16 mouse cellular contexts compared by ENCODE assay signal in the genomic region with DNA sequence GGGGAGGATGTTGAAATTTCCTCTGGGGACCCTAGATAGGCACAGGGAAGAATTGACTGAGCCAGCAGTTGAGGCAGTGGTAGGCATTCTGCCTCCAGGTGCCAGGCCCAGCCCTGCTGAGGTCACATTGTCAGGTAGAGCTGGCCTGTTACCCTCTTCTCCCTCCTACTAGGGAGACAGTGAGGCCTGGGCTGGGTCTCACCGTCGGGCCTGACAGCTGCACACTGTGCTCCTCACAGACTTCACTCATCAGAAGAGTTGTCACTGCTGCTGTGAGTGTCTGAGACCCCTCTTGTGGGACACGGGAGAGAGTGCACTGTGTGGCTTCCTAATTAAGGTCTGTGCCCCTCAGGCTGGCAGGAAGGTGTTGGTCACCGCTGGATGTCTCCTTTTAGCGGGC. TPM values are rescaled to one million over a fixed set of nuclear protein-coding genes. Genes with fewer than 3 reads are reported as not detected.
A peak's percentile ranks its signal among the peaks of the same experiment; 100 is the strongest.
DNase-seq lines count a peak whose midpoint lies in the region; ATAC-seq and TF ChIP-seq lines count a peak whose summit lies in the region.
"Had no signal": no experiment of that assay in that cellular context is flagged by ENCODE, and none has a peak within 500 bp of the region (broad histone marks: within the 10 kb centered on the region; RNA-seq: fewer than 3 reads in every experiment).

No protein-coding gene starts in this region.

- H3K4me1 ChIP-seq in cerebellum, adult 2 months (ENCODE audit: control insufficient read depth, insufficient read depth, low read length) = peaks cover 81% of the 10 kb centered on the region
- peaks cover 70% of the 10 kb centered on the region for H3K4me1 ChIP-seq in heart, embryonic 10.5 days
- peaks cover 16% of the 10 kb centered on the region for H3K4me1 ChIP-seq in intestine, embryonic 16.5 days (ENCODE audit: control insufficient read depth, insufficient read depth, low read length)
- H3K4me1 ChIP-seq in intestine, embryonic 15.5 days (replicated peaks) = peaks cover 19% of the 10 kb centered on the region
- peaks cover 6% of the 10 kb centered on the region for H3K4me1 ChIP-seq in hindbrain, postnatal 0 days (ENCODE audit: insufficient read depth, low read length)

- no peak overlapping the region for H3K4me2 ChIP-seq in intestine, embryonic 16.5 days (ENCODE audit: low read depth, low read length)
- no peak overlapping the region for H3K4me2 ChIP-seq in intestine, embryonic 15.5 days (replicated peaks)
- H3K4me2 ChIP-seq in hindbrain, postnatal 0 days (ENCODE audit: low read depth, low read length) = no peak overlapping the region
- H3K4me2 ChIP-seq: embryonic facial prominence, embryonic 12.5 days; kidney, embryonic 15.5 days had no signal

- H3K4me3 ChIP-seq in cerebellum, adult 2 months (replicated peaks; ENCODE audit: insufficient read depth, low read depth, low read length) = no peak overlapping the region
- H3K4me3 ChIP-seq in heart, embryonic 10.5 days = no peak overlapping the region
- H3K4me3 ChIP-seq in intestine, embryonic 16.5 days (ENCODE audit: low read length) = no peak overlapping the region
- no peak overlapping the region for H3K4me3 ChIP-seq in intestine, embryonic 15.5 days (replicated peaks)
- no peak overlapping the region for H3K4me3 ChIP-seq in hindbrain, postnatal 0 days (ENCODE audit: low read length)
- H3K4me3 ChIP-seq: embryonic facial prominence, embryonic 12.5 days; kidney, embryonic 15.5 days had no signal

- H3K27ac ChIP-seq in cerebellum, adult 2 months (ENCODE audit: insufficient read depth, low read length) = peak overlapping the region; percentile 37
- peak overlapping the region; percentile 48 for H3K27ac ChIP-seq in heart, embryonic 10.5 days
- H3K27ac ChIP-seq in intestine, embryonic 16.5 days (ENCODE audit: low read length) = no peak overlapping the region
- no peak overlapping the region for H3K27ac ChIP-seq in intestine, embryonic 15.5 days
- peak overlapping the region; percentile 64 for H3K27ac ChIP-seq in hindbrain, postnatal 0 days
- H3K27ac ChIP-seq: embryonic facial prominence, embryonic 12.5 days; kidney, embryonic 15.5 days; stomach, postnatal 0 days had no signal

- DNase-seq in cerebellum, adult 2 months = no peak
- DNase-seq in cerebellum, postnatal 36 days = no peak
- no peak for DNase-seq in heart, embryonic 10.5 days (ENCODE audit: low spot score)
- DNase-seq in heart, postnatal 14 days = no peak
- no peak for DNase-seq in hindbrain, postnatal 0 days (ENCODE audit: low spot score)
- no peak for DNase-seq in adrenal gland, adult (ENCODE audit: inconsistent age in 2 of 2, low spot score in 1 of 2)
- DNase-seq: liver, postnatal 0 days; thymus, postnatal 14 days had no signal

- WGBS in cerebellum, adult 2 months = 22% methylated on average over 5 of the region's 5 CpGs
- 57% methylated on average over 5 of the region's 5 CpGs for WGBS in heart, embryonic 10.5 days
- 57% methylated on average over 5 of the region's 5 CpGs for WGBS in intestine, embryonic 16.5 days
- WGBS in intestine, embryonic 15.5 days = 67% methylated on average over 5 of the region's 5 CpGs
- 36% methylated on average over 5 of the region's 5 CpGs for WGBS in hindbrain, postnatal 0 days

- intact Hi-C loops in heart, postnatal 14 days (cut with DNase I) = no loop called here

- no peaks in the 10 kb centered on the region for H3K9me3 ChIP-seq in heart, embryonic 10.5 days
- no peaks in the 10 kb centered on the region for H3K9me3 ChIP-seq in intestine, embryonic 16.5 days (ENCODE audit: control insufficient read depth, low read length)
- no peaks in the 10 kb centered on the region for H3K9me3 ChIP-seq in intestine, embryonic 15.5 days
- H3K9me3 ChIP-seq in hindbrain, postnatal 0 days (ENCODE audit: low read length) = no peaks in the 10 kb centered on the region
- H3K9me3 ChIP-seq: embryonic facial prominence, embryonic 12.5 days; kidney, embryonic 15.5 days had no signal

- H3K27me3 ChIP-seq in cerebellum, adult 2 months (ENCODE audit: control insufficient read depth, insufficient read depth, low read length) = no peaks in the 10 kb centered on the region
- H3K27me3 ChIP-seq in heart, embryonic 10.5 days (ENCODE audit: insufficient read depth, poor library complexity, severe bottlenecking) = peaks cover 13% of the 10 kb centered on the region
- H3K27me3 ChIP-seq in intestine, embryonic 16.5 days (replicated peaks; ENCODE audit: control insufficient read depth, insufficient read depth, low read length) = no peaks in the 10 kb centered on the region
- no peaks in the 10 kb centered on the region for H3K27me3 ChIP-seq in intestine, embryonic 15.5 days (replicated peaks)
- H3K27me3 ChIP-seq in hindbrain, postnatal 0 days (ENCODE audit: insufficient read depth, low read length) = no peaks in the 10 kb centered on the region
- H3K27me3 ChIP-seq: embryonic facial prominence, embryonic 12.5 days; kidney, embryonic 15.5 days had no signal

- peak overlapping the region; percentile 14; the same call in 1 of the 2 replicates for H3K9ac ChIP-seq in intestine, embryonic 16.5 days (ENCODE audit: low read depth, low read length)
- no peak overlapping the region for H3K9ac ChIP-seq in intestine, embryonic 15.5 days
- H3K9ac ChIP-seq in hindbrain, postnatal 0 days (replicated peaks; ENCODE audit: low read length) = no peak overlapping the region
- H3K9ac ChIP-seq: embryonic facial prominence, embryonic 12.5 days; kidney, embryonic 15.5 days; liver, postnatal 0 days had no signal

- TF ChIP-seq CTCF in cerebellum, adult 2 months (IDR thresholded peaks at IDR 0.05; ENCODE audit: borderline replicate concordance, insufficient read depth, low read depth, low read length) = no peak
- no peak for TF ChIP-seq CTCF in hindbrain, postnatal 0 days (IDR thresholded peaks at IDR 0.05; ENCODE audit: low read depth)

- no peak for TF ChIP-seq POLR2A in cerebellum, adult 2 months (IDR thresholded peaks at IDR 0.05; ENCODE audit: borderline replicate concordance, insufficient read depth, low read length)

- peaks cover 5% of the 10 kb centered on the region for H3K36me3 ChIP-seq in heart, embryonic 10.5 days
- H3K36me3 ChIP-seq in intestine, embryonic 16.5 days (ENCODE audit: control insufficient read depth, insufficient read depth, low read length) = no peaks in the 10 kb centered on the region; the same call in 1 of the 2 replicates
- H3K36me3 ChIP-seq in intestine, embryonic 15.5 days = 0 out of 2 replicates have a peak, but pooled peaks cover 2% of the 10 kb centered on the region
- 0 out of 2 replicates have a peak, but pooled peaks cover 6% of the 10 kb centered on the region for H3K36me3 ChIP-seq in hindbrain, postnatal 0 days (ENCODE audit: insufficient read depth, low read length)
- H3K36me3 ChIP-seq: embryonic facial prominence, embryonic 12.5 days; kidney, embryonic 15.5 days had no signal

- no peak for ATAC-seq in intestine, embryonic 16.5 days
- no peak for ATAC-seq in intestine, embryonic 15.5 days
- no peak; the same call in 1 of the 2 replicates for ATAC-seq in hindbrain, postnatal 0 days
- ATAC-seq: inflammation-experienced regulatory T-cells, adult 6 months; liver, postnatal 0 days had no signal

RNA-seq across cellular contexts. Expression of a gene that starts 8.2 kb away (rescaled TPM):
- 29.9 and 31.4 TPM in 2 replicates for polyA plus RNA-seq in cerebellum, adult 2 months (2012; rRNA removed)
- polyA plus RNA-seq in heart, embryonic 10.5 days (2016; fragmentation: Nextera tagmentation; extraction: Ambion mirVana) = 5.5 and 6.3 TPM in 2 replicates
- 10 to 100 TPM; 19.9 to 20.6 TPM for total RNA-seq in heart, postnatal 14 days (2021)
- polyA plus RNA-seq in intestine, embryonic 16.5 days (2015; fragmentation: Nextera tagmentation; extraction: Ambion mirVana) = 3.4 and 4.7 TPM in 2 replicates
- polyA plus RNA-seq in intestine, embryonic 15.5 days (2015; fragmentation: Nextera tagmentation; extraction: Ambion mirVana) = 7.3 and 8.1 TPM in 2 replicates
- total RNA-seq in hindbrain, postnatal 0 days (2014; rRNA removed) = 167 and 170 TPM in 2 replicates
- 17.1 and 19.0 TPM in 2 replicates for polyA plus RNA-seq in hindbrain, postnatal 0 days (2015; fragmentation: Nextera tagmentation; extraction: Ambion mirVana)

RNA-seq across cellular contexts. Expression of a gene that starts 25.7 kb away (rescaled TPM):
- polyA plus RNA-seq in cerebellum, adult 2 months (2012; rRNA removed) = 55.1 and 62.7 TPM in 2 replicates
- polyA plus RNA-seq in heart, embryonic 10.5 days (2016; fragmentation: Nextera tagmentation; extraction: Ambion mirVana) = not detected in 2 replicates
- not detected for total RNA-seq in heart, postnatal 14 days (2021)
- not detected in 2 replicates for polyA plus RNA-seq in intestine, embryonic 16.5 days (2015; fragmentation: Nextera tagmentation; extraction: Ambion mirVana)
- polyA plus RNA-seq in intestine, embryonic 15.5 days (2015; fragmentation: Nextera tagmentation; extraction: Ambion mirVana) = not detected in 2 replicates
- total RNA-seq in hindbrain, postnatal 0 days (2014; rRNA removed) = 0.26 and 0.40 TPM in 2 replicates
- 0.15 and 0.19 TPM in 2 replicates for polyA plus RNA-seq in hindbrain, postnatal 0 days (2015; fragmentation: Nextera tagmentation; extraction: Ambion mirVana)
- total RNA-seq: adrenal gland, postnatal 4 days; gastrocnemius, postnatal 36 days had no signal
- polyA plus RNA-seq: inflammation-experienced regulatory T-cells, adult 6 months; kidney, embryonic 15.5 days; liver, postnatal 0 days; stomach, postnatal 0 days had no signal

RNA-seq across cellular contexts. Expression of a gene that starts 31.2 kb away (rescaled TPM):
- 160 and 188 TPM in 2 replicates for polyA plus RNA-seq in cerebellum, adult 2 months (2012; rRNA removed)
- 23.1 and 27.4 TPM in 2 replicates for polyA plus RNA-seq in heart, embryonic 10.5 days (2016; fragmentation: Nextera tagmentation; extraction: Ambion mirVana)
- total RNA-seq in heart, postnatal 14 days (2021) = 10 to 100 TPM; 25.9 to 27.2 TPM
- 13.7 and 15.4 TPM in 2 replicates for polyA plus RNA-seq in intestine, embryonic 16.5 days (2015; fragmentation: Nextera tagmentation; extraction: Ambion mirVana)
- polyA plus RNA-seq in intestine, embryonic 15.5 days (2015; fragmentation: Nextera tagmentation; extraction: Ambion mirVana) = 17.3 and 17.6 TPM in 2 replicates
- 35.3 and 42.6 TPM in 2 replicates for total RNA-seq in hindbrain, postnatal 0 days (2014; rRNA removed)
- polyA plus RNA-seq in hindbrain, postnatal 0 days (2015; fragmentation: Nextera tagmentation; extraction: Ambion mirVana) = 15.9 and 16.4 TPM in 2 replicates

RNA-seq across cellular contexts. Expression of a gene that starts 53.0 kb away (rescaled TPM):
- 7.2 and 11.8 TPM in 2 replicates for polyA plus RNA-seq in cerebellum, adult 2 months (2012; rRNA removed)
- 19.1 and 39.9 TPM in 2 replicates for polyA plus RNA-seq in heart, embryonic 10.5 days (2016; fragmentation: Nextera tagmentation; extraction: Ambion mirVana)
- 10 to 100 TPM; 84.5 to 95.8 TPM for total RNA-seq in heart, postnatal 14 days (2021)
- 1.5 and 1.8 TPM in 2 replicates for polyA plus RNA-seq in intestine, embryonic 16.5 days (2015; fragmentation: Nextera tagmentation; extraction: Ambion mirVana)
- polyA plus RNA-seq in intestine, embryonic 15.5 days (2015; fragmentation: Nextera tagmentation; extraction: Ambion mirVana) = 2.1 and 2.5 TPM in 2 replicates
- 5.7 and 7.7 TPM in 2 replicates for total RNA-seq in hindbrain, postnatal 0 days (2014; rRNA removed)
- polyA plus RNA-seq in hindbrain, postnatal 0 days (2015; fragmentation: Nextera tagmentation; extraction: Ambion mirVana) = 6.6 and 6.9 TPM in 2 replicates
- total RNA-seq: gastrocnemius, postnatal 36 days had no signal
- polyA plus RNA-seq: inflammation-experienced regulatory T-cells, adult 6 months had no signal

RNA-seq across cellular contexts. Expression of a gene that starts 59.8 kb away (rescaled TPM):
- 162 and 187 TPM in 2 replicates for polyA plus RNA-seq in cerebellum, adult 2 months (2012; rRNA removed)
- 261 and 301 TPM in 2 replicates for polyA plus RNA-seq in heart, embryonic 10.5 days (2016; fragmentation: Nextera tagmentation; extraction: Ambion mirVana)
- 100 to 1,000 TPM; 223 to 252 TPM for total RNA-seq in heart, postnatal 14 days (2021)
- 281 and 323 TPM in 2 replicates for polyA plus RNA-seq in intestine, embryonic 16.5 days (2015; fragmentation: Nextera tagmentation; extraction: Ambion mirVana)
- 371 and 424 TPM in 2 replicates for polyA plus RNA-seq in intestine, embryonic 15.5 days (2015; fragmentation: Nextera tagmentation; extraction: Ambion mirVana)
- 164 and 185 TPM in 2 replicates for total RNA-seq in hindbrain, postnatal 0 days (2014; rRNA removed)
- polyA plus RNA-seq in hindbrain, postnatal 0 days (2015; fragmentation: Nextera tagmentation; extraction: Ambion mirVana) = 156 and 176 TPM in 2 replicates

Comparison
In these comparisons a context has a peak if more than half of its experiments do, and no peak if none do; other contexts are left out.
1. H3K27ac ChIP-seq: peak in cerebellum, adult 2 months (single experiment), heart, embryonic 10.5 days (single experiment) and hindbrain, postnatal 0 days (single experiment); none in intestine, embryonic 16.5 days (single experiment) and intestine, embryonic 15.5 days (single experiment).
2. RNA of a gene that starts 25.7 kb away (polyA plus RNA-seq): 55.1 to 62.7 TPM in cerebellum, adult 2 months; 0.15 to 0.19 TPM in hindbrain, postnatal 0 days, not detected in intestine, embryonic 15.5 days, not detected in heart, embryonic 10.5 days and not detected in intestine, embryonic 16.5 days; every median in the first group is over 10 times any median in the second.